8 mouse cellular contexts compared by ENCODE assay signal in the genomic region with DNA sequence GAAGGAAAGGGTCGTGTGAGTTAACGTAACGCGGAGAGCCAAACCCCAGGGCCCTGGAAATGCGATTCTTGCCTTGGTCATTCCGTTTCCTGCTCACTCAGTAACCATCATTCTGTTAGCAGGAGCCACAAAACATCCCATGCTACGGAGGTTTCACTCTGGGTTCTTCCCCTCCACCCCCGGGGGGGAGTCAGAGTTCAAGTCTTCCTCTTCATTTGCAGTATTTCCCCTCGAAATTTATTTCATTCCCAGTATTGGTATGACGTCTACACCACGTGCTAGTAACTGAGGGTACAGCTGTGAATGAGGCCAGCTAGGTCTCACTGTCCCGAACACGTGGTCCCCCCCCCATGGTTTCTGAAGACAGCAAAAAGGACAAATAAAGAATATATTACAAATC. TPM values are rescaled to one million over a fixed set of nuclear protein-coding genes. Genes with fewer than 3 reads are reported as not detected.
DNase-seq lines count a peak whose midpoint lies in the region; ATAC-seq and TF ChIP-seq lines count a peak whose summit lies in the region.

No protein-coding gene starts in this region.

- peak overlapping the region; percentile 98 for H3K4me2 ChIP-seq in limb, embryonic 13.5 days (replicated peaks)
- H3K4me2 ChIP-seq in stomach, postnatal 0 days (replicated peaks; ENCODE audit: low read depth), result peak overlapping the region; percentile 82

- peaks cover 56% of the 10 kb centered on the region for H3K36me3 ChIP-seq in erythroblast, embryonic 14.5 days (ENCODE audit: control insufficient read depth)
- H3K36me3 ChIP-seq in thymus, adult 2 months (ENCODE audit: control insufficient read depth, insufficient read depth, low read length), result peaks cover 18% of the 10 kb centered on the region
- peaks cover 43% of the 10 kb centered on the region for H3K36me3 ChIP-seq in limb, embryonic 13.5 days
- peaks cover 9% of the 10 kb centered on the region for H3K36me3 ChIP-seq in stomach, postnatal 0 days (ENCODE audit: control insufficient read depth, insufficient read depth, low read length)

- no peak for ATAC-seq in erythroblast, adult 5-6 weeks (replicated peaks; ENCODE audit: low FRiP score, poor library complexity, severe bottlenecking)
- ATAC-seq in limb, embryonic 13.5 days (ENCODE audit: low FRiP score, low read depth), result no peak
- no peak for ATAC-seq in stomach, postnatal 0 days (ENCODE audit: low FRiP score, low TSS enrichment)
- ATAC-seq in cerebellum, adult (ENCODE audit: insufficient number of reproducible peaks, low FRiP score, low TSS enrichment), result no peak

- no peak for TF ChIP-seq EP300 in stomach, postnatal 0 days (optimal IDR thresholded peaks at IDR 0.05)

- WGBS in thymus, adult 2 months, result 52% methylated on average over 13 of the region's 13 CpGs
- WGBS in limb, embryonic 13.5 days, result 68% methylated on average over 13 of the region's 13 CpGs
- WGBS in stomach, postnatal 0 days, result 60% methylated on average over 13 of the region's 13 CpGs

- TF ChIP-seq CTCF in thymus, adult 2 months (IDR thresholded peaks at IDR 0.05; ENCODE audit: borderline replicate concordance, control insufficient read depth, extremely low read depth, insufficient read depth, low read length, poor library complexity), result no peak
- TF ChIP-seq CTCF in stomach, postnatal 0 days (IDR thresholded peaks at IDR 0.05; ENCODE audit: low read depth), result no peak

- no peaks in the 10 kb centered on the region for H3K9me3 ChIP-seq in erythroblast, embryonic 14.5 days (ENCODE audit: control insufficient read depth, low read length)
- H3K9me3 ChIP-seq in limb, embryonic 13.5 days, result no peaks in the 10 kb centered on the region
- H3K9me3 ChIP-seq in stomach, postnatal 0 days (ENCODE audit: control insufficient read depth, low read length), result no peaks in the 10 kb centered on the region

- H3K9ac ChIP-seq in limb, embryonic 13.5 days, result 0 out of 2 replicates have a peak overlapping the region, but pooled peaks have one; percentile 77
- H3K9ac ChIP-seq in stomach, postnatal 0 days (ENCODE audit: low read length), result peak overlapping the region; percentile 87

- H3K27me3 ChIP-seq in erythroblast, embryonic 14.5 days (ENCODE audit: control insufficient read depth), result no peaks in the 10 kb centered on the region
- H3K27me3 ChIP-seq in thymus, adult 2 months (ENCODE audit: control insufficient read depth, insufficient read depth, low read length), result no peaks in the 10 kb centered on the region
- H3K27me3 ChIP-seq in limb, embryonic 13.5 days, result no peaks in the 10 kb centered on the region
- no peaks in the 10 kb centered on the region for H3K27me3 ChIP-seq in stomach, postnatal 0 days (ENCODE audit: control insufficient read depth, insufficient read depth, low read length)

- peaks cover 56% of the 10 kb centered on the region for H3K4me1 ChIP-seq in erythroblast, embryonic 14.5 days (ENCODE audit: control insufficient read depth)
- H3K4me1 ChIP-seq in thymus, adult 2 months (replicated peaks; ENCODE audit: control insufficient read depth, insufficient read depth, low read length), result peaks cover 14% of the 10 kb centered on the region
- H3K4me1 ChIP-seq in limb, embryonic 13.5 days, result peaks cover 30% of the 10 kb centered on the region
- H3K4me1 ChIP-seq in stomach, postnatal 0 days (replicated peaks; ENCODE audit: control insufficient read depth, insufficient read depth), result no peaks in the 10 kb centered on the region; the same call in 1 of the 2 replicates

- no peak for DNase-seq in thymus, adult 2 months
- no peak for DNase-seq in thymus, postnatal 36 days
- DNase-seq in stomach, postnatal 0 days (ENCODE audit: low spot score), result no peak
- DNase-seq in yolk sac, embryonic 10.5 days (ENCODE audit: low spot score), result no peak

- no peak overlapping the region for H3K27ac ChIP-seq in thymus, adult 2 months (ENCODE audit: control insufficient read depth, insufficient read depth, low read length)
- no peak overlapping the region for H3K27ac ChIP-seq in limb, embryonic 13.5 days
- H3K27ac ChIP-seq in stomach, postnatal 0 days (replicated peaks), result no peak overlapping the region; the same call in 1 of the 2 replicates

- H3K4me3 ChIP-seq in erythroblast, embryonic 14.5 days (replicated peaks), result peak overlapping the region; percentile 71
- H3K4me3 ChIP-seq in thymus, adult 2 months (ENCODE audit: control insufficient read depth, insufficient read depth, low read length), result peak overlapping the region; percentile 42
- peak overlapping the region; percentile 83 for H3K4me3 ChIP-seq in limb, embryonic 13.5 days
- peak overlapping the region; percentile 76 for H3K4me3 ChIP-seq in stomach, postnatal 0 days (ENCODE audit: low read depth, low read length)

- no peak for TF ChIP-seq POLR2A in thymus, adult 2 months (IDR thresholded peaks at IDR 0.05; ENCODE audit: control insufficient read depth, extremely low read depth, insufficient read depth, low read length, poor library complexity)

RNA-seq across cellular contexts. Expression of gene H2afj, which starts 1.6 kb away (rescaled TPM):
- polyA plus RNA-seq in erythroblast, embryonic 14.5 days (2012), result 137 and 209 TPM in 2 replicates
- total RNA-seq in erythroblast, adult 5-6 weeks (2015; ENCODE audit: low replicate concordance), result 20.9 and 21.9 TPM in 2 replicates
- total RNA-seq in erythroblast, adult 5-6 weeks (2017; ENCODE audit: low replicate concordance), result 26.2 and 40.1 TPM in 2 replicates
- polyA plus RNA-seq in thymus, adult 2 months (2012; rRNA removed), result 309 and 326 TPM in 2 replicates
- 85.9 and 95.9 TPM in 2 replicates for polyA plus RNA-seq in limb, embryonic 13.5 days (2015; fragmentation: Nextera tagmentation; extraction: Ambion mirVana)
- 439 and 445 TPM in 2 replicates for polyA plus RNA-seq in stomach, postnatal 0 days (2015; fragmentation: Nextera tagmentation; extraction: Ambion mirVana)

RNA-seq across cellular contexts. Expression of gene Hist4h4, which starts 5.5 kb away (rescaled TPM):
- 1.7 and 2.6 TPM in 2 replicates for polyA plus RNA-seq in erythroblast, embryonic 14.5 days (2012)
- total RNA-seq in erythroblast, adult 5-6 weeks (2015; ENCODE audit: low replicate concordance), result 12.3 and 17.7 TPM in 2 replicates
- total RNA-seq in erythroblast, adult 5-6 weeks (2017; ENCODE audit: low replicate concordance), result 29.4 and 32.5 TPM in 2 replicates
- polyA plus RNA-seq in thymus, adult 2 months (2012; rRNA removed), result 14.5 and 17.8 TPM in 2 replicates
- 0.74 and 0.84 TPM in 2 replicates for polyA plus RNA-seq in limb, embryonic 13.5 days (2015; fragmentation: Nextera tagmentation; extraction: Ambion mirVana)
- 0.59 and 0.68 TPM in 2 replicates for polyA plus RNA-seq in stomach, postnatal 0 days (2015; fragmentation: Nextera tagmentation; extraction: Ambion mirVana)

RNA-seq across cellular contexts. Expression of gene BC049715, which starts 17.8 kb away (rescaled TPM):
- polyA plus RNA-seq in erythroblast, embryonic 14.5 days (2012), result 0.59 and 1.4 TPM in 2 replicates
- total RNA-seq in erythroblast, adult 5-6 weeks (2015; ENCODE audit: low replicate concordance), result 0.38 TPM in 1 of 2 replicates, not detected in the other
- total RNA-seq in erythroblast, adult 5-6 weeks (2017; ENCODE audit: low replicate concordance), result 0.34 and 5.3 TPM in 2 replicates
- polyA plus RNA-seq in thymus, adult 2 months (2012; rRNA removed), result 0.86 and 2.3 TPM in 2 replicates
- polyA plus RNA-seq in limb, embryonic 13.5 days (2015; fragmentation: Nextera tagmentation; extraction: Ambion mirVana), result 1.8 and 2.2 TPM in 2 replicates
- 0.46 and 0.96 TPM in 2 replicates for polyA plus RNA-seq in stomach, postnatal 0 days (2015; fragmentation: Nextera tagmentation; extraction: Ambion mirVana)

RNA-seq across cellular contexts. Expression of gene Wbp11, which starts 18.4 kb away (rescaled TPM):
- 28.6 and 29.6 TPM in 2 replicates for polyA plus RNA-seq in erythroblast, embryonic 14.5 days (2012)
- total RNA-seq in erythroblast, adult 5-6 weeks (2015; ENCODE audit: low replicate concordance), result 34.2 and 38.2 TPM in 2 replicates
- 25.8 and 55.0 TPM in 2 replicates for total RNA-seq in erythroblast, adult 5-6 weeks (2017; ENCODE audit: low replicate concordance)
- 72.3 and 91.3 TPM in 2 replicates for polyA plus RNA-seq in thymus, adult 2 months (2012; rRNA removed)
- 110 and 114 TPM in 2 replicates for polyA plus RNA-seq in limb, embryonic 13.5 days (2015; fragmentation: Nextera tagmentation; extraction: Ambion mirVana)
- polyA plus RNA-seq in stomach, postnatal 0 days (2015; fragmentation: Nextera tagmentation; extraction: Ambion mirVana), result 39.8 and 42.8 TPM in 2 replicates

RNA-seq across cellular contexts. Expression of gene Smco3, which starts 25.6 kb away (rescaled TPM):
- polyA plus RNA-seq in erythroblast, embryonic 14.5 days (2012), result not detected in 2 replicates
- total RNA-seq in erythroblast, adult 5-6 weeks (2015; ENCODE audit: low replicate concordance), result 1.9 TPM in 1 of 2 replicates, not detected in the other
- 2.1 TPM in 1 of 2 replicates, not detected in the other for total RNA-seq in erythroblast, adult 5-6 weeks (2017; ENCODE audit: low replicate concordance)
- 0.13 and 0.24 TPM in 2 replicates for polyA plus RNA-seq in thymus, adult 2 months (2012; rRNA removed)
- polyA plus RNA-seq in limb, embryonic 13.5 days (2015; fragmentation: Nextera tagmentation; extraction: Ambion mirVana), result 1.2 and 1.7 TPM in 2 replicates
- 0.56 and 0.63 TPM in 2 replicates for polyA plus RNA-seq in stomach, postnatal 0 days (2015; fragmentation: Nextera tagmentation; extraction: Ambion mirVana)
